Mouse (Mus musculus) brain, embryonic 14.5 days (tissue): ENCODE measurements around the gene Fbln2.

Experiments used
- CTCF ChIP-seq: fragments of 200-500 bp; IDR thresholded peaks from 2 replicates; pipeline ENCODE4 v1.5.1; 2012; ENCODE audit warnings: inconsistent platforms, mild to moderate bottlenecking, moderate library complexity, borderline replicate concordance; ENCODE audit not compliant: insufficient read depth, insufficient read length; ENCODE audit errors: extremely low read depth
- POLR2A ChIP-seq: fragments of 200-500 bp; IDR thresholded peaks from 2 replicates; pipeline ENCODE4 v1.6.1; 2012; ENCODE audit warnings: mild to moderate bottlenecking, inconsistent platforms, borderline replicate concordance; ENCODE audit not compliant: poor library complexity, insufficient read depth, insufficient read length, severe bottlenecking; ENCODE audit errors: extremely low read depth

DNA sequence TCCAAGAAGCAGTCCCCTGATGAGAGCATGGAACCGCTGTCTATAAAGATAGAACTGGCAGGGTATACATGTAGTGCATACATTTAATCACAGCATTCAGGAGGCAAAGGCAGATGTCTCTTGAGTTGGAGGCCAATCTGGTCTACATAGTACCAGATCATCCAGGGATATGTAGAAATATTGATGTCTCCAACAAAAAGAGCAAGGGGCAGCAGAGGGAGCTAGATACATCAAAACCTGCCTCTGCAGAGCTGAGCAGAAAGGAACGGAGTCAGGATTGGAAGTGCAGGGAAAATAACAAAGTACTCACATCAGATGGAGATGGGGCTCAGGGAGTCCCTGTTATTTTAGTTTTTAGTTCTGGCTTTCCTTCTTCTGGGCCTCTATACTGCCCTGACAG lies 47.7 kb upstream of the Fbln2 start:
- no peak for TF ChIP-seq POLR2A
- peak; percentile 33; the same call in 1 of the 2 replicates for TF ChIP-seq CTCF
